Mouse (Mus musculus) lung, embryonic 14.5 days (tissue): ENCODE measurements at regions not wholly inside any gene's neighbourhood (a gene's known extent, or its start where the extent isn't known, plus 50 kb on each side); places are given as distances from the start of the nearest gene placed in this dataset.
"Not testable (repeated sequence)": the region's sequence is repeated elsewhere in the genome, so short reads cannot be mapped to it uniquely, and the experiment has no call there.

Source experiments
- ATAC-seq: fragments of 200-750 bp; cut with Nextera tagmentation; 2 replicates; pipeline ENCODE4 v1.8.0; 2017; ENCODE audit warnings: mild to moderate bottlenecking, moderate TSS enrichment, moderate library complexity; ENCODE audit not compliant: insufficient read depth
- DNase-seq: peaks from one replicate; pipeline ENCODE4 v3.0.0-alpha.2; 2015
- H3K27ac ChIP-seq: fragments of 300-500 bp; sonication (generic); 2 replicates; pipeline ENCODE4 v1.5.1; 2014; ENCODE audit warnings: low read depth, mild to moderate bottlenecking, moderate library complexity
- H3K27me3 ChIP-seq: fragments of 300-500 bp; sonication (generic); 2 replicates; pipeline ENCODE4 v1.6.1; 2014; ENCODE audit warnings: low read length, control low read depth; ENCODE audit not compliant: insufficient read depth
- H3K36me3 ChIP-seq: fragments of 300-500 bp; sonication (generic); 2 replicates; pipeline ENCODE4 v1.6.1; 2014; ENCODE audit warnings: control low read depth; ENCODE audit not compliant: insufficient read depth
- H3K4me1 ChIP-seq: fragments of 300-500 bp; sonication (generic); 2 replicates; pipeline ENCODE4 v1.6.1; 2014; ENCODE audit warnings: antibody characterized with exemption, control low read depth; ENCODE audit not compliant: insufficient read depth
- H3K4me2 ChIP-seq: fragments of 300-500 bp; sonication (generic); 2 replicates; pipeline ENCODE4 v1.6.1; 2014; ENCODE audit warnings: mild to moderate bottlenecking
- H3K4me3 ChIP-seq: fragments of 300-500 bp; sonication (generic); 2 replicates; pipeline ENCODE4 v1.5.1; 2014; ENCODE audit warnings: low read depth, low read length
- H3K9ac ChIP-seq: fragments of 300-500 bp; sonication (generic); 2 replicates; pipeline ENCODE4 v1.6.1; 2014
- H3K9me3 ChIP-seq: fragments of 300-500 bp; sonication (generic); 2 replicates; pipeline ENCODE4 v1.6.1; 2016; ENCODE audit warnings: low read depth, low read length, control low read depth
- CTCF ChIP-seq: IDR thresholded peaks from 2 replicates; pipeline ENCODE4 v1.5.1; 2016; ENCODE audit warnings: antibody characterized with exemption, low read depth
- WGBS: fragments of 180-500 bp; shearing (Covaris S2); extraction: QIAGEN DNeasy Blood & Tissue Kit; methylation state at CpG from one replicate; pipeline ENCODE4 v1.1.7; 2014; 5-methylcytosine and 5-hydroxymethylcytosine counted together

DNA sequence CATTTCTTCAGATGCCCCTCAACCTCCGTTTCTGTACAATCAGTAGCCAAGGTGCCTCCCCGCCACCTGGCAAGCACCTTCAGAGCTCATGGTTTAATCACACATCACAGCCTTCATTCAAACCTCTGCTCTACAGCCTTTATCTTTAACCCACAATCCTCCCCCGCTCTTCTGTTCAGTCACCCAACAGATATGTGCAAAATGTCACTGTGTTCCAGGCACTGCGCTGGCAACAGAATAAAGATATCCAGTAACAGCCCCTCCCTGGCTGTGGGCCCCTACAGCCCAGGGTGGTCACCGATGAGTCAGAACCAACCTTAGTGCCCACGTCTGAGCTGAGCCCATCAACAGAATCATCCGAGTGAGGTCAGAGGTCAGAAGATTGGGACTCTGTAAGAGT lies 54.3 kb upstream of the Ddr1 start:
- WGBS, result 75% methylated on average over 7 of the region's 7 CpGs
- H3K4me2 ChIP-seq, result no peak overlapping the region
- H3K9ac ChIP-seq, result no peak overlapping the region
- H3K27me3 ChIP-seq, result no peaks in the 10 kb centered on the region
- no peak overlapping the region for H3K27ac ChIP-seq
- TF ChIP-seq CTCF, result no peak
- H3K9me3 ChIP-seq, result no peaks in the 10 kb centered on the region
- H3K4me3 ChIP-seq, result no peak overlapping the region
- no peak for ATAC-seq
- no peaks in the 10 kb centered on the region for H3K4me1 ChIP-seq
- no peak for DNase-seq
- no peaks in the 10 kb centered on the region for H3K36me3 ChIP-seq

DNA sequence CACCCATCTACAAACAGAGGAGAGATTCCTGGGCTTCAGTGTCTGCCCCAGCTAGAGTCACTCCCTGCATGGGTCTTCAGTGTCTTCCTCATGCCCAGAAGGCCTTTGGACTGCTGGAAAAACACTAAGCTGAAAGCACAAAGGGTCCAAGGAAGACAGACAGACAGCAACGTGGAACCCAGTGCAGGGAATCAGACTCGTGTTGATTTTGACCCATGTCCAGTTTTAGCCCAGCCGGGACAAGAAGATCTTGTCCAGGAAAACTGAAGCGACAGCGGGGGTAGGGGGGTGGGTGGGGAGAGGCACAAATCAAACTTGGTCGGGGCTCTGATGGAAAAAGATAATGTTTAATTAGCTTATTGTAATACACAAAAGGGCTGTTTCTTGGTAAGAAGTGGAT lies 55.3 kb upstream of the Ddr1 start:
- Histone ChIP-seq H3K36me3 (no peaks in the 10 kb centered on the region), H3K4me1 (no peaks in the 10 kb centered on the region), H3K27ac (no peak overlapping the region), H3K9me3 (no peaks in the 10 kb centered on the region), H3K9ac (no peak overlapping the region), H3K4me3 (no peak overlapping the region), H3K4me2 (no peak overlapping the region), H3K27me3 (no peaks in the 10 kb centered on the region)
- no peak for DNase-seq
- 63% methylated on average over 6 of the region's 6 CpGs for WGBS
- TF ChIP-seq CTCF, result no peak
- ATAC-seq, result no peak

- H3K27me3 ChIP-seq, result no peaks in the 10 kb centered on the region
- DNase-seq (no peak), ATAC-seq (no peak)
- H3K4me2 ChIP-seq, result no peak overlapping the region
- H3K4me1 ChIP-seq, result no peaks in the 10 kb centered on the region
- H3K9me3 ChIP-seq, result no peaks in the 10 kb centered on the region
- H3K4me3 ChIP-seq, result no peak overlapping the region
- H3K9ac ChIP-seq, result no peak overlapping the region
- no peak for TF ChIP-seq CTCF
- H3K36me3 ChIP-seq, result no peaks in the 10 kb centered on the region
- H3K27ac ChIP-seq, result no peak overlapping the region
- 90% methylated on average over 9 of the region's 9 CpGs for WGBS
Observed at GRCm38 (mm10) chr17:35762614-35763013, 58.2 kb upstream of the Ddr1 start.

GRCm38 (mm10) chr17:35763101-35763500 lies 58.4 kb upstream of the Ier3 start:
- ATAC-seq (no peak), DNase-seq (no peak)
- no peak overlapping the region for H3K4me3 ChIP-seq
- 75% methylated on average over 5 of the region's 5 CpGs for WGBS
- no peaks in the 10 kb centered on the region for H3K36me3 ChIP-seq
- no peak overlapping the region for H3K4me2 ChIP-seq
- no peaks in the 10 kb centered on the region for H3K27me3 ChIP-seq
- H3K27ac ChIP-seq, result no peak overlapping the region
- H3K9ac ChIP-seq, result no peak overlapping the region
- no peaks in the 10 kb centered on the region for H3K4me1 ChIP-seq
- no peaks in the 10 kb centered on the region for H3K9me3 ChIP-seq
- TF ChIP-seq CTCF, result no peak

- no peak overlapping the region for H3K9ac ChIP-seq
- no peak overlapping the region for H3K4me3 ChIP-seq
- H3K36me3 ChIP-seq, result no peaks in the 10 kb centered on the region
- H3K9me3 ChIP-seq, result no peaks in the 10 kb centered on the region
- H3K4me2 ChIP-seq, result no peak overlapping the region
- no peaks in the 10 kb centered on the region for H3K4me1 ChIP-seq
- no peak overlapping the region for H3K27ac ChIP-seq
- H3K27me3 ChIP-seq, result no peaks in the 10 kb centered on the region
- DNase-seq, result peak; percentile 47
- ATAC-seq, result no peak
- WGBS, result 22% methylated on average over 6 of the region's 6 CpGs
- peak; percentile 56 for TF ChIP-seq CTCF
Observed at GRCm38 (mm10) chr17:35763866-35764265, 57.6 kb upstream of the Ier3 start.

GRCm38 (mm10) chr17:35766406-35766805 lies 55.1 kb upstream of the Ier3 start:
- no peak for TF ChIP-seq CTCF
- Histone ChIP-seq H3K27ac (no peak overlapping the region), H3K4me3 (no peak overlapping the region), H3K4me1 (no peaks in the 10 kb centered on the region), H3K9me3 (no peaks in the 10 kb centered on the region), H3K36me3 (no peaks in the 10 kb centered on the region), H3K4me2 (no peak overlapping the region), H3K9ac (no peak overlapping the region), H3K27me3 (no peaks in the 10 kb centered on the region)
- DNase-seq, result peak; percentile 27
- 64% methylated on average over 9 of the region's 9 CpGs for WGBS
- ATAC-seq, result no peak

- no peak overlapping the region for H3K27ac ChIP-seq
- H3K9ac ChIP-seq, result no peak overlapping the region
- no peak for DNase-seq
- no peaks in the 10 kb centered on the region for H3K9me3 ChIP-seq
- no peak overlapping the region for H3K4me3 ChIP-seq
- no peak overlapping the region for H3K4me2 ChIP-seq
- no peaks in the 10 kb centered on the region for H3K36me3 ChIP-seq
- no peaks in the 10 kb centered on the region for H3K4me1 ChIP-seq
- TF ChIP-seq CTCF, result no peak
- no peak for ATAC-seq
- WGBS, result 56% methylated on average over 5 of the region's 5 CpGs
- no peaks in the 10 kb centered on the region for H3K27me3 ChIP-seq
Observed at GRCm38 (mm10) chr17:35769175-35769960, 52.1 kb upstream of the Ier3 start.

GRCm38 (mm10) chr17:35769961-35770276 lies 51.6 kb upstream of the Ier3 start:
- not testable (repeated sequence) for H3K4me2 ChIP-seq, DNase-seq, H3K9ac ChIP-seq, ATAC-seq, H3K27ac ChIP-seq, H3K36me3 ChIP-seq, H3K4me3 ChIP-seq, H3K27me3 ChIP-seq, H3K9me3 ChIP-seq, H3K4me1 ChIP-seq
- WGBS, result 74% methylated on average over 4 of the region's 4 CpGs
